Mouse (Mus musculus) thymus, adult 2 months (tissue): ENCODE data around the gene Lsm2.
"Not testable (repeated sequence)": the region's sequence is repeated elsewhere in the genome, so short reads cannot be mapped to it uniquely, and the experiment has no call there.

Experiments
- CTCF ChIP-seq: fragments of 200-500 bp; IDR thresholded peaks from 2 replicates; pipeline ENCODE4 v1.5.1; 2012; ENCODE audit warnings: mild to moderate bottlenecking, control low read depth, low read length, moderate library complexity, borderline replicate concordance; ENCODE audit not compliant: control insufficient read depth, poor library complexity, insufficient read depth; ENCODE audit errors: extremely low read depth
- POLR2A ChIP-seq: fragments of 200-500 bp; IDR thresholded peaks from 2 replicates; pipeline ENCODE4 v1.6.1; 2012; ENCODE audit warnings: mild to moderate bottlenecking, low read length, control low read depth, moderate library complexity; ENCODE audit not compliant: control insufficient read depth, poor library complexity, insufficient read depth; ENCODE audit errors: extremely low read depth

- TF ChIP-seq CTCF, POLR2A: not testable (repeated sequence)
Observed at GRCm38 (mm10) chr17:34972069-34972749, 9.5 kb upstream of the Lsm2 start, which contains the start of the genes Hspa1a and Hspa1l.
